Mouse (Mus musculus): ENCODE data around the gene Rpl13a.

DNA sequence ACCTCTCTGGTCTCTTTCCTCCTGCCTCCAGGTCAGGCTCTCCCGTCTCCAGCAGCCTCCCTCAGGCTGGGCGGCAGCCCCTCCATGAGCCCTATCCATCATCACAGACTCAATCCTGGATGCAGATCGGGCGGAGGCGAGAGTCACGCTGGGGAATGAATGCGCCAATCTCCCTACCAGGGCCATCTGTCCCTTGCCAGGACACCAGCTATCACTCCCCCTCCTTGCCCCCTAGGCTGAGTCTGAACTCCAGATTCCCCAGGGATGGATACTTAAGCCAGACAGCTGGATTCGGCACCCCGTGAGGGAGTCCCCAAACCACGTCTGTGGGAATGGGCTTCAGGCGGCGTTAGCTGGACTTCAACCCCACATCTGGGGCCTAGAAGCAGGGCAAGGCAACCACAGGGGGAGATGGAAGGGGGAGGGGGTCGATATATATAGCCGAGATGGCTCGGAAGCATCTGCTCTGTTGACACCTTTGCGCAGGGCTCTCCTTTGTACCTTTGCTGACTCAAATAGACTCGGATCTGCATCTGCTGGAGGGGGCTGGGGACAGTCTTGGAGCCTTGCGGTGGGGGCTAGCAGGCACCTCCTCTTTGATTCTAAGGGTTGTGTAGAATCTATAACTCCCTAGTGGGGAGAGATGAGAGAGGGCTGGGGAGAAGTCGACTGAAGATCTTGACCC, 39.3 kb upstream of the Rpl13a start:
- TF ChIP-seq CTCF (IDR thresholded peaks at IDR 0.05; ENCODE audit: low read depth, low read length) (no peak), POLR2A (IDR thresholded peaks at IDR 0.05; ENCODE audit: insufficient read depth, low read length) (no peak)
